In the genomic region with DNA sequence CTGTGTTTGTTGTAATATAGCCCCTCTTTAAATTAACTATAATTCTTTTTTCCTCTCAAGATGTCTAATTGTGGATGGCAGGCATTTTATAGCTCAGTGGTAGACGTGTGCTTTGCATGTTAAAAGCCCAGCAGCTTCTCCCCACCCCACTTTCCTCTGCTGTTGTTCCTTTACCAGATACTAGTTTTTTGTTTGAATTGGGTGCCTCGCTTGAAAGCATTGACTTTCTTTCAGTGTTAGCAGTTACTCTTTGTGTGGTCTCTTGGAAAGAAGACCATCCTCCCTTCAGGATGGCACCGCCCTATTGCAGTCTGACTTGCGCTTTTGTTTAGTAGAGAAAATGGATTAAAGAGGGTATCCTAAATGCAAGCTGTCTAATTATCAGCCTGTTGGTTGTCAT, we compare ENCODE assay signal across 31 mouse cellular contexts. TPM values are rescaled to one million over a fixed set of nuclear protein-coding genes. Genes with fewer than 3 reads are reported as not detected.
DNase-seq lines count a peak whose midpoint lies in the region; ATAC-seq and TF ChIP-seq lines count a peak whose summit lies in the region.
"Had no signal": no experiment of that assay in that cellular context is flagged by ENCODE, and none has a peak within 500 bp of the region (broad histone marks: within the 10 kb centered on the region; RNA-seq: fewer than 3 reads in every experiment).

No protein-coding gene starts in this region.

- no peak for ATAC-seq in hindbrain, embryonic 14.5 days (ENCODE audit: low FRiP score)
- no peak for ATAC-seq in hindbrain, embryonic 11.5 days (ENCODE audit: low FRiP score)
- ATAC-seq in neural tube, embryonic 12.5 days (ENCODE audit: low FRiP score, low read depth): peak; percentile 61
- no peak for ATAC-seq in neural tube, embryonic 15.5 days (ENCODE audit: low FRiP score)
- no peak for ATAC-seq in kidney, embryonic 16.5 days (ENCODE audit: low FRiP score, low TSS enrichment)
- ATAC-seq: forebrain, postnatal 0 days; midbrain, embryonic 15.5 days had no signal

- no peaks in the 10 kb centered on the region; the same call in 1 of the 2 replicates for H3K4me1 ChIP-seq in hindbrain, embryonic 14.5 days (replicated peaks; ENCODE audit: control insufficient read depth, insufficient read depth, low read length)
- no peaks in the 10 kb centered on the region for H3K4me1 ChIP-seq in hindbrain, embryonic 11.5 days (replicated peaks; ENCODE audit: control insufficient read depth, insufficient read depth, low read length)
- peaks cover 3% of the 10 kb centered on the region; the same call in 1 of the 2 replicates for H3K4me1 ChIP-seq in neural tube, embryonic 12.5 days
- H3K4me1 ChIP-seq in neural tube, embryonic 15.5 days: 0 out of 2 replicates have a peak, but pooled peaks cover 11% of the 10 kb centered on the region
- peaks cover 11% of the 10 kb centered on the region for H3K4me1 ChIP-seq in kidney, embryonic 16.5 days (ENCODE audit: insufficient read depth, low read length)

- H3K4me2 ChIP-seq in hindbrain, embryonic 14.5 days (replicated peaks): no peak overlapping the region
- H3K4me2 ChIP-seq in hindbrain, embryonic 11.5 days (replicated peaks; ENCODE audit: low read depth, low read length): no peak overlapping the region
- no peak overlapping the region for H3K4me2 ChIP-seq in neural tube, embryonic 12.5 days (replicated peaks)
- H3K4me2 ChIP-seq in neural tube, embryonic 15.5 days: no peak overlapping the region
- H3K4me2 ChIP-seq in kidney, embryonic 16.5 days (replicated peaks; ENCODE audit: low read depth, low read length): no peak overlapping the region
- H3K4me2 ChIP-seq: embryonic facial prominence, embryonic 15.5 days; forebrain, embryonic 12.5 days; hindbrain, embryonic 12.5 days; kidney, embryonic 15.5 days; liver, embryonic 13.5 days; midbrain, embryonic 15.5 days had no signal

- 0 out of 2 replicates have a peak overlapping the region, but pooled peaks have one; percentile 21 for H3K27ac ChIP-seq in hindbrain, embryonic 14.5 days
- no peak overlapping the region for H3K27ac ChIP-seq in hindbrain, embryonic 11.5 days (ENCODE audit: low read depth, low read length)
- no peak overlapping the region for H3K27ac ChIP-seq in neural tube, embryonic 12.5 days
- H3K27ac ChIP-seq in neural tube, embryonic 15.5 days (replicated peaks): no peak overlapping the region
- no peak overlapping the region for H3K27ac ChIP-seq in kidney, embryonic 16.5 days (ENCODE audit: low read length)
- H3K27ac ChIP-seq: embryonic facial prominence, embryonic 10.5 days; embryonic facial prominence, embryonic 15.5 days; forebrain, embryonic 12.5 days; hindbrain, embryonic 12.5 days; kidney, embryonic 15.5 days; layer of hippocampus, adult 2 months; liver, embryonic 13.5 days; midbrain, embryonic 10.5 days; midbrain, embryonic 15.5 days had no signal

- H3K9me3 ChIP-seq in hindbrain, embryonic 14.5 days (ENCODE audit: control insufficient read depth, low read length): no peaks in the 10 kb centered on the region
- no peaks in the 10 kb centered on the region for H3K9me3 ChIP-seq in hindbrain, embryonic 11.5 days (ENCODE audit: control insufficient read depth, low read length)
- H3K9me3 ChIP-seq in neural tube, embryonic 12.5 days: no peaks in the 10 kb centered on the region
- H3K9me3 ChIP-seq in neural tube, embryonic 15.5 days (replicated peaks): no peaks in the 10 kb centered on the region
- H3K9me3 ChIP-seq in kidney, embryonic 16.5 days (ENCODE audit: low read length): no peaks in the 10 kb centered on the region
- H3K9me3 ChIP-seq: embryonic facial prominence, embryonic 10.5 days; embryonic facial prominence, embryonic 15.5 days; forebrain, embryonic 12.5 days; G1E; hindbrain, embryonic 12.5 days; kidney, embryonic 15.5 days; liver, embryonic 13.5 days; midbrain, embryonic 10.5 days; midbrain, embryonic 15.5 days had no signal

- TF ChIP-seq CTCF in brain, embryonic 14.5 days (IDR thresholded peaks at IDR 0.05; ENCODE audit: borderline replicate concordance, extremely low read depth, insufficient read depth, insufficient read length): no peak

- TF ChIP-seq POLR2A in brain, embryonic 14.5 days (IDR thresholded peaks at IDR 0.05; ENCODE audit: borderline replicate concordance, extremely low read depth, insufficient read depth, insufficient read length, poor library complexity, severe bottlenecking): no peak

- no peaks in the 10 kb centered on the region for H3K27me3 ChIP-seq in hindbrain, embryonic 14.5 days (ENCODE audit: control insufficient read depth, insufficient read depth, low read length)
- no peaks in the 10 kb centered on the region for H3K27me3 ChIP-seq in hindbrain, embryonic 11.5 days (ENCODE audit: control insufficient read depth, insufficient read depth, low read length)
- H3K27me3 ChIP-seq in neural tube, embryonic 12.5 days (replicated peaks): no peaks in the 10 kb centered on the region
- H3K27me3 ChIP-seq in neural tube, embryonic 15.5 days (replicated peaks): no peaks in the 10 kb centered on the region
- H3K27me3 ChIP-seq in kidney, embryonic 16.5 days (ENCODE audit: insufficient read depth, low read length): no peaks in the 10 kb centered on the region
- H3K27me3 ChIP-seq: embryonic facial prominence, embryonic 15.5 days; forebrain, embryonic 12.5 days; hindbrain, embryonic 12.5 days; kidney, embryonic 15.5 days; liver, embryonic 13.5 days; midbrain, embryonic 15.5 days had no signal

- no peak overlapping the region for H3K9ac ChIP-seq in hindbrain, embryonic 14.5 days
- no peak overlapping the region for H3K9ac ChIP-seq in hindbrain, embryonic 11.5 days (ENCODE audit: low read depth, low read length)
- no peak overlapping the region for H3K9ac ChIP-seq in neural tube, embryonic 12.5 days
- no peak overlapping the region for H3K9ac ChIP-seq in neural tube, embryonic 15.5 days (replicated peaks)
- no peak overlapping the region for H3K9ac ChIP-seq in kidney, embryonic 16.5 days (replicated peaks; ENCODE audit: low read length)
- H3K9ac ChIP-seq: embryonic facial prominence, embryonic 15.5 days; forebrain, embryonic 12.5 days; forebrain, postnatal 0 days; hindbrain, embryonic 12.5 days; kidney, embryonic 15.5 days; liver, embryonic 13.5 days; midbrain, embryonic 15.5 days had no signal

- no peak for DNase-seq in hindbrain, embryonic 14.5 days (ENCODE audit: low spot score)
- no peak for DNase-seq in hindbrain, embryonic 11.5 days (ENCODE audit: low spot score)
- peak; percentile 7 for DNase-seq in brain, embryonic 14.5 days (ENCODE audit: low read depth)
- no peak for DNase-seq in cerebellum, adult 11 months
- DNase-seq: adrenal gland, postnatal 14 days; cerebellum, adult 18-20 months; cerebellum, postnatal 10 days; forebrain, postnatal 0 days; gastrocnemius, postnatal 14 days; heart, postnatal 14 days; kidney, adult 18-20 months; kidney, postnatal 36 days; left cerebral cortex, postnatal 4 days; liver, embryonic 13.5 days; lung, adult 2 months; lung, postnatal 14 days; spleen, adult 18-20 months; thymus, adult 2 months; thymus, postnatal 4 days had no signal

- WGBS in hindbrain, embryonic 14.5 days: 41% methylated on average over 4 of the region's 4 CpGs
- 57% methylated on average over 4 of the region's 4 CpGs for WGBS in hindbrain, embryonic 11.5 days
- 31% methylated on average over 4 of the region's 4 CpGs for WGBS in neural tube, embryonic 12.5 days
- 25% methylated on average over 4 of the region's 4 CpGs for WGBS in neural tube, embryonic 15.5 days
- 81% methylated on average over 4 of the region's 4 CpGs for WGBS in kidney, embryonic 16.5 days

- H3K36me3 ChIP-seq in hindbrain, embryonic 14.5 days (replicated peaks; ENCODE audit: control insufficient read depth, insufficient read depth): peaks cover 25% of the 10 kb centered on the region
- H3K36me3 ChIP-seq in hindbrain, embryonic 11.5 days (ENCODE audit: control insufficient read depth, insufficient read depth, low read length): no peaks in the 10 kb centered on the region
- peaks cover 14% of the 10 kb centered on the region for H3K36me3 ChIP-seq in neural tube, embryonic 12.5 days
- peaks cover 14% of the 10 kb centered on the region for H3K36me3 ChIP-seq in neural tube, embryonic 15.5 days
- peaks cover 15% of the 10 kb centered on the region for H3K36me3 ChIP-seq in kidney, embryonic 16.5 days (ENCODE audit: insufficient read depth, low read length)
- H3K36me3 ChIP-seq: midbrain, embryonic 15.5 days had no signal

- no peak overlapping the region for H3K4me3 ChIP-seq in hindbrain, embryonic 14.5 days (replicated peaks; ENCODE audit: low read length)
- no peak overlapping the region for H3K4me3 ChIP-seq in hindbrain, embryonic 11.5 days (ENCODE audit: low read depth, low read length)
- no peak overlapping the region for H3K4me3 ChIP-seq in neural tube, embryonic 12.5 days
- H3K4me3 ChIP-seq in neural tube, embryonic 15.5 days (replicated peaks): no peak overlapping the region
- H3K4me3 ChIP-seq in kidney, embryonic 16.5 days (ENCODE audit: low read length): no peak overlapping the region
- H3K4me3 ChIP-seq: embryonic facial prominence, embryonic 10.5 days; embryonic facial prominence, embryonic 15.5 days; forebrain, embryonic 12.5 days; hindbrain, embryonic 12.5 days; kidney, embryonic 15.5 days; layer of hippocampus, adult 2 months; liver, embryonic 13.5 days; midbrain, embryonic 10.5 days; midbrain, embryonic 15.5 days had no signal

RNA-seq across cellular contexts. Expression of a gene that starts 10.0 kb away (rescaled TPM):
- polyA plus RNA-seq in hindbrain, embryonic 14.5 days (2014; fragmentation: Nextera tagmentation; extraction: Ambion mirVana): 87.9 and 100 TPM in 2 replicates
- 62.3 and 74.3 TPM in 2 replicates for polyA plus RNA-seq in hindbrain, embryonic 11.5 days (2014; fragmentation: Nextera tagmentation; extraction: Ambion mirVana)
- 65.1 and 71.1 TPM in 2 replicates for polyA plus RNA-seq in neural tube, embryonic 12.5 days (2016; fragmentation: Nextera tagmentation; extraction: Ambion mirVana)
- polyA plus RNA-seq in neural tube, embryonic 15.5 days (2015; fragmentation: Nextera tagmentation; extraction: Ambion mirVana): 63.2 and 66.8 TPM in 2 replicates
- polyA plus RNA-seq in brain, embryonic 14.5 days (2012; rRNA removed): 41.7 and 53.8 TPM in 2 replicates
- 39.2 and 44.4 TPM in 2 replicates for polyA plus RNA-seq in kidney, embryonic 16.5 days (2015; fragmentation: Nextera tagmentation; extraction: Ambion mirVana)

RNA-seq across cellular contexts. Expression of a gene that starts 35.6 kb away (rescaled TPM):
- polyA plus RNA-seq in hindbrain, embryonic 14.5 days (2014; fragmentation: Nextera tagmentation; extraction: Ambion mirVana): 49.1 and 50.3 TPM in 2 replicates
- polyA plus RNA-seq in hindbrain, embryonic 11.5 days (2014; fragmentation: Nextera tagmentation; extraction: Ambion mirVana): 46.6 and 49.0 TPM in 2 replicates
- 38.1 and 41.6 TPM in 2 replicates for polyA plus RNA-seq in neural tube, embryonic 12.5 days (2016; fragmentation: Nextera tagmentation; extraction: Ambion mirVana)
- 56.6 and 61.6 TPM in 2 replicates for polyA plus RNA-seq in neural tube, embryonic 15.5 days (2015; fragmentation: Nextera tagmentation; extraction: Ambion mirVana)
- polyA plus RNA-seq in brain, embryonic 14.5 days (2012; rRNA removed): 20.9 and 23.8 TPM in 2 replicates
- polyA plus RNA-seq in kidney, embryonic 16.5 days (2015; fragmentation: Nextera tagmentation; extraction: Ambion mirVana): 110 and 115 TPM in 2 replicates
